Mouse (Mus musculus) lung, adult 2 months (tissue): ENCODE measurements around the gene Stx1a. TPM values are rescaled to one million over a fixed set of nuclear protein-coding genes. Genes with fewer than 3 reads are reported as not detected.

Experiments used
- DNase-seq: peaks from one replicate; pipeline ENCODE4 v3.0.0; 2022
- H3K4me1 ChIP-seq: fragments of 200-500 bp; 2 replicates; pipeline ENCODE4 v1.6.1; 2011; ENCODE audit warnings: low read length; ENCODE audit not compliant: control insufficient read depth, insufficient read depth
- H3K4me3 ChIP-seq: fragments of 200-500 bp; replicated peaks from 2 replicates; pipeline ENCODE3; 2011; ENCODE audit warnings: low read depth, mild to moderate bottlenecking, control low read depth, low read length; ENCODE audit errors: extremely low read depth
- CTCF ChIP-seq: fragments of 200-500 bp; IDR thresholded peaks from 2 replicates; pipeline ENCODE4 v1.5.1; 2011; ENCODE audit warnings: mild to moderate bottlenecking, low read length, control low read depth; ENCODE audit not compliant: insufficient read depth
- POLR2A ChIP-seq: fragments of 200-500 bp; IDR thresholded peaks from 2 replicates; pipeline ENCODE4 v1.6.1; 2011; ENCODE audit warnings: low read depth, mild to moderate bottlenecking, control low read depth, low read length, borderline replicate concordance; ENCODE audit errors: extremely low read depth
- WGBS: fragments of 180-500 bp; shearing (Covaris S2); methylation state at CpG from one replicate; pipeline ENCODE4 v1.1.7; 2018; 5-methylcytosine and 5-hydroxymethylcytosine counted together
- polyA plus RNA-seq: library from polyadenylated mRNA; depleted of rRNA; stranded (reverse); fragments of >200 nt; gene quantifications from 2 replicates; pipeline ENCODE4 v1.2.3, GENCODE M21; 2012

Stx1a gene
- polyA plus RNA-seq, 1 experiment, result 10.6 TPM

GRCm38 (mm10) chr5:135001309-135001708 lies 22.0 kb upstream of the Stx1a start:
- peak; percentile 78 for DNase-seq
- TF ChIP-seq POLR2A (peak; percentile 20; the same call in 1 of the 2 replicates), CTCF (no peak)
- WGBS, result 7% methylated on average over 14 of the region's 14 CpGs
- Histone ChIP-seq H3K4me1 (peaks cover 4% of the 10 kb centered on the region; the same call in 1 of the 2 replicates), H3K4me3 (no peak overlapping the region)

GRCm38 (mm10) chr5:135002151-135002550 lies 21.1 kb upstream of the Stx1a start:
- no peak overlapping the region for H3K4me3 ChIP-seq
- H3K4me1 ChIP-seq, result peaks cover 4% of the 10 kb centered on the region; the same call in 1 of the 2 replicates
- peak; percentile 61 for DNase-seq
- WGBS, result 54% methylated on average over 5 of the region's 5 CpGs
- peak; percentile 29; the same call in 1 of the 2 replicates for TF ChIP-seq POLR2A
- no peak for TF ChIP-seq CTCF

- peak; percentile 70 for DNase-seq
- TF ChIP-seq POLR2A (0 out of 2 replicates have a peak, but pooled peaks have one; percentile 32), CTCF (0 out of 2 replicates have a peak, but pooled peaks have one; percentile 11)
- Histone ChIP-seq H3K4me1 (peaks cover 4% of the 10 kb centered on the region; the same call in 1 of the 2 replicates), H3K4me3 (peak overlapping the region; percentile 64)
- 25% methylated on average over 16 of the region's 16 CpGs for WGBS
Observed at GRCm38 (mm10) chr5:135007802-135008571, 15.3 kb upstream of the Stx1a start.

- TF ChIP-seq POLR2A (peak; percentile 98), CTCF (peak; percentile 16; the same call in 1 of the 2 replicates)
- WGBS, result under 1% methylated on average over 52 of the region's 52 CpGs
- DNase-seq, result peak; percentile 97
- Histone ChIP-seq H3K4me1 (peaks cover 4% of the 10 kb centered on the region; the same call in 1 of the 2 replicates), H3K4me3 (peak within 1 kb of the TSS; percentile 89)
Observed at GRCm38 (mm10) chr5:135008671-135009589, 14.4 kb upstream of the Stx1a start, which contains the start of gene Abhd11. TSS of gene Abhd11 (plus strand) at chr5:135009152.

- Histone ChIP-seq H3K4me1 (peaks cover 4% of the 10 kb centered on the region; the same call in 1 of the 2 replicates), H3K4me3 (peak overlapping the region; percentile 89)
- peak; percentile 95 for DNase-seq
- TF ChIP-seq POLR2A, result peak; percentile 46; the same call in 1 of the 2 replicates
- no peak for TF ChIP-seq CTCF
- WGBS, result 1% methylated on average over 37 of the region's 37 CpGs
Observed at GRCm38 (mm10) chr5:135009590-135010319, 13.5 kb upstream of the Stx1a start.

GRCm38 (mm10) chr5:135010320-135010709 lies 13.0 kb upstream of the Stx1a start:
- no peak for DNase-seq
- H3K4me1 ChIP-seq, result peaks cover 4% of the 10 kb centered on the region; the same call in 1 of the 2 replicates
- TF ChIP-seq CTCF (no peak), POLR2A (no peak)
- peak overlapping the region; percentile 89 for H3K4me3 ChIP-seq
- WGBS, result 38% methylated on average over 7 of the region's 7 CpGs

GRCm38 (mm10) chr5:135010841-135011743 lies 12.2 kb upstream of the Stx1a start:
- no peak for TF ChIP-seq POLR2A
- TF ChIP-seq CTCF, result no peak
- Histone ChIP-seq H3K4me3 (no peak overlapping the region), H3K4me1 (peaks cover 4% of the 10 kb centered on the region; the same call in 1 of the 2 replicates)
- 81% methylated on average over 25 of the region's 25 CpGs for WGBS
- DNase-seq, result no peak
